Mouse (Mus musculus): ENCODE results near the gene Pkdcc. TPM values are rescaled to one million over a fixed set of nuclear protein-coding genes. Genes with fewer than 3 reads are reported as not detected.

Pkdcc gene
- not detected in 2 replicates for total RNA-seq (2017)

DNA sequence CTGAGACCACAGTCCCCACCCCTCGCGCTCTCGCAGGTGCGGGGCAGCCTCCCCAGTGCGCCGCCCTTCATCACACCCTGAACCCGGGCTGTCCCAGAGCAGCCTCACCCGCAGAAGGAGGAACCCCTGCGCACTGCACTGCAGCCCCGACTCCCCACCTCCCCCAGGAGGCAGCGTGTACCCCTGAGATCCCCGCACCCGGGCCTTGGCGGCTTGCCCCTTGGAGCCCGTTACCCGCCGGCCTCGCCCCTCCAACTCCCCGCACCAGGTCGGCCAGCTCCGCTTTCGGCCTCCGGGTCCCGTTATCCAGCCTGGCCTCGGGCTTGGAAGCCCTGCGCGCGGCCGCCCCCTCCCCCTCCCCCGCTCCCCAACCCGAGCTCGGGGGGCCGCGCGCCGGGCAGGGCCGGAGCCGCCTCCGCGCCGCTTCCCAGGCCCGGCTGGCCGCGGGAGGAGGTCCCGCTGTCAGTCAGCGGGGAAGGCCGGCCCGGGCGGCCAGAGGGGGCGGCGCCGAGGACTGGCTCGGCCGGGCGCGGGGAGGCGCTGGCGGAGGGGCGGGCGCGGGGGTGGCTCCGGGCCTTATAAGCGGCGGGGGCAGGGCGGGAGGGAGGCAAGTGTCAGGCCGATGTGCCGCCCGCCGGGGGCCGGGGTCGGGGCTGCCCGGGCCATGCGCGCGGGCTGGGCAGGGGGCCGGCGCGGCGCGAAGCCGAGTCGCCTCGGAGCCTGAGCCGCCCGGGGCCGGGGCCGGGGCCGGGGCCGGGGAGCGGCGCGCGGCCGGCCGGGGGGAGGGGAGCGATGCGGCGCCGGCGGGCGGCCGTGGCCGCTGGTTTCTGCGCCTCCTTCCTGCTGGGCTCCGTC is at the start of gene Pkdcc:
Gene Pkdcc (plus strand): TSS at position 619 of the 855 bp plus-strand sequence.
- ATAC-seq (replicated peaks; ENCODE audit: low read depth, poor library complexity, severe bottlenecking) = peak; percentile 50

DNA sequence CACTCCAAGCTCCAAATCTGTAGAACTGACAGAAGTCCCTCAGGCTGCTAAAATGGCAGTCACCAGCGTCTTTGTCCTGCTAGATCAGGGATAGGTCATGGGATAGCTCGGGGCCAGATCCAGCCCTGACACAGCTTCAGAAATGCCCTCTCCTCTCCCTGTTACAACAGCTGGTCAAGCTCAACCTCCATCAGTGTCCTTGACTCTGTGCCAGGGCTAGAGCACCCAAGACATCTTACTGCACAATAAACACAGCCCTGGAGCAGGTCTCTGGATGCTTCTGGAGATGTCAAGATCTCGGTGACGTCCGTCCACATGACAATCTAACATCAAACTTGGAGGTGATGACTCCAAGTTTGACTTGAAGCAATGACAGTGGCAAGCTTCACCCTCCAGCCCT is 48.9 kb upstream of the Pkdcc start:
- no peak for ATAC-seq (replicated peaks; ENCODE audit: low read depth, poor library complexity, severe bottlenecking)

DNA sequence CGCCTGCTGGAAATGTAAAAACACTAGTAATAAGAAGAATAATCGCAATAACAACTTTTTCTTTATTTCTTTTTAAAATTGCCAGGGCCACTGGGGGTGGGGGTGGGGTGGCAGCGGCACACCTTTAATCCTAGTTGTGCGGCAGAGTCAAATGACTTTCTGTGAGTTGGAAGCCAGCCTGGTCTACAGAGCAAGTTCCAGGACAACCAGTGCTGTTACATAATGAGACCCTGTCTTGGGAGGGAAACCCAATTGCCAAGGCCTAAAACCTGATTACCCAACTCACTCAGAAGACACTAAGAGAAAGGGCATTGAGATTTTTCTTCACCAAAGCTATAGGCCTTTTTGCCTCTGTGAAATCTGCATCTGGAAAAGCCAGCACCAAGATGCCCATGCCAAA is 38.9 kb upstream of the Pkdcc start:
- no peak for ATAC-seq (replicated peaks; ENCODE audit: low read depth, poor library complexity, severe bottlenecking)

DNA sequence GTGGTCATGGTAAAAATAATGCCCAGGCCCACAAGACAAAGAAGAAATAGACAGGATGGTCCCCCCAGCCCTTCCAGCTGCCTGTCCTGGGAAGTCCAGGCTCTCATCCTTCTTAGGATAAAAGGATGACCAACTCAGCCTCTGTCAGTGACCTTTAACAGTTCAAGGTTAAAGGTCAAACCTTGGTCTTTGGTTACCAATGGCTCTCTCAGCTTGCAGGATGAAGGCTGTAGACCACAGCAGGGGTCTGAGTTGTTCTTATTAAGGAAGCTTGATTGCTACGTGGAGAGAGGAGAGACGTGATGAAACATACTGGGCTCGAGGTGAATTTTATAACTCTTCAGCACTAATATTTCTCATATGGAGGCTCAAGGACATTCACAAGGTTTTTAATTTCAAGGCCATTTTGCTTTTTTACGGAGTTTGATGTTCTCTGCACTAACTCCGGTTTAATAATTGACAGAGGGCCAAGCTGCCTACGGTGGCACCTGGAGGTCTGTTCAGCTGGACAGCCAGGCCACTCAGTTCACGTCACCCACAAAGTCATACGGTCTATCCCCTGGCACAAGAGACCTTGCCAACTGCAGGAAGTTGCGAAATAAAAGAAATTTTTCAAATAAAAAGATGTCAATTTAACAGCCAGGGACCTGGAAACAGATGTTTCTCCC is 36.5 kb upstream of the Pkdcc start:
- ATAC-seq (replicated peaks; ENCODE audit: low read depth, poor library complexity, severe bottlenecking) = no peak

DNA sequence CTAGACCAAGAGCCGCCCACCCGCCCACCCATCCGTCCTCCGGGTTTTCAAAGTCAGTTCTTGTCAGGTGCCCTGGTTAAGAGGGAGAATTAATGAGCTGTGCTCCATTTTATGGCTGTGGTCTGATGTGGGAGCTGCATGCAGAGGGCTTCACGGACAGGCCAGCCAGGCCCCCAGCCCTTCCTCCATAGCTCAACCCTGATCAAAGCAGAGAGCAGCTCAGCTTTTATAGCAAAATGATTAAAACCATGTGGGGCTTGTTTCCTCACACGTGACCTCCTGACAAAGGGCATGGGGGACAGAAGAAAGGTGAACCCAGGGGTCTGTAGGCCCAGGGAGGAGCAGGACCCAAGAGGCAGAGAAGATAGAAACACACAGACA is 36.0 kb upstream of the Pkdcc start:
- no peak for ATAC-seq (replicated peaks; ENCODE audit: low read depth, poor library complexity, severe bottlenecking)

DNA sequence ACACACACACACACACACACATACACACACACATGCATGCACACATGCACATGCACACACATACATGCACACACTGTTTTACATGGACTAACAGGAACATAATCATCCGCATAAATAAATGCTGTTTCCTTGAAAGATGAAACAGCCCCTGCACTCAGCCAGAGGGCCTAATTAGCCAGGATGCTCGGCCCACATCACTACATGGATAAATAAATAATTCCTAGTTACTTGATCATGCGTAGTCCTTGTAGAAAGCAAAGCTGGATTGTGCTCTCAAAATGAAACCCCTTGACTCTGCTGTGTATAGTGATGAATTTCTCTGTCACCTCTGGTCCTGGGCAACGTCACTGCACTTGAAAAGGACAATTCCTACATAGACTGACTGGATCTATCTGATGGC is 35.5 kb upstream of the Pkdcc start:
- ATAC-seq (replicated peaks; ENCODE audit: low read depth, poor library complexity, severe bottlenecking) = no peak

DNA sequence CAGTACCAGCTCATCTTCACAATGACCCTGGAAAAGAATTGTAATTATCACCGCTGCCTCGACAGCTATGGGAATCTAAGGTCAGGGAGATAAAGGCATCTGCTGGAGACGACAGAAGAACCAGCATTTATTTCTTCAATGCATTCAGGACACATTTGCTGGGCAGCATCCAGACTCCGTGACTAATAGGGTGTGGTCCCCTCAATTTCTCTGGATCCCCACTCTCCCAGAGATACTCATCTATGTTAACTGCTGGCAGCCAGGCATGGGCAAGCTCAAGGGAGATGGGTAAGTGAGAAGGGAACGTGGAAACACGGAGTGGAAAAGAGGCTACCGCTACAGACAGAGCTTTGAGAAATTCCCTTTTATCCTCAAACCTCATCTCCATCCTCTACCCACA is 34.0 kb upstream of the Pkdcc start:
- no peak for ATAC-seq (replicated peaks; ENCODE audit: low read depth, poor library complexity, severe bottlenecking)

DNA sequence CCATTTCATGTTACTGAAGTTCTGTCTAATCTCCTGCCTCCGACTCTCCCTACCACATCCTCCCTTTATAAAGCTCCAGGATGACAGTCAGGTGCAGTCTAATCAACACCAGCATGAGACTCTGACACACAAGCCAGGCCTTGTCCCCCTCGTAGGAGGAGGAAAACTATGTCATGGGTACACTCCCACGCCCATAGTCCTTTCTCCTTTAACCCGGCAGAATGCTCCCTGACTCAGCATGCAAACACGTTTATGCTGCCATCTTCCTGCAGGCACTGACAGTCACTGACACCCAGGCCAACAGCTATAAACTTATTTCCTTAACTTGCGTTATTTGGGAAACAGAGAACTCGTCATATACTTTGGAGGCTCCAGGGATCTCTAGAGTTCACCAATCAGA is 33.5 kb upstream of the Pkdcc start:
- no peak for ATAC-seq (replicated peaks; ENCODE audit: low read depth, poor library complexity, severe bottlenecking)

DNA sequence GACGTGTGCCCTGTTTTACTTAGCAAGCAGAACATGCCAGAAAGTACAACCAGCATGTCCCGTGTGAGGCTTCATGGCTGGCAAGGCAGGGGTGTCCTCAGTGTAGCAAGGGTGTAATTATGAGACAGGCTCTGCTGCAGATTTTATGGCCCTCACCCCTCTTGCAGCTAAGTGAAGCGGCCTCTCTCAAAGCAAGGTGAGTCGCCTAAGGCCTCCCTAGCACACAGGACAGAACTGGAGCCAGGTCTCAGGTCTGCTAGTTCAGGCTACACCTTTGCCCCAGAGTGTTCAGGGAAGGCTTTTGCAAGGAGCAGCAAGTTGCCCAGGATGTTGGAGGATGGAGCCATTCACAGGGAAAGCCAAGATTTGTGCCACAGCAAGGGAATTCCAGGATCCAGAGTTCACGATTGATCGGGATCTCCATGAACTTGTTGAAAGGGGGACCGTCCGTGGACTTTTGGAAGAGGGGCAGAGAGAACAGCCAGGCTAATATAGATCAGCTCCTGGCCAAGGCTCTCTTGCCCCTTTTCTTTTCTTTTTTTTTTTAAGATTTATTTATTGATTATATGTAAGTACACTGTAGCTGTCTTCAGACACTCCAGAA is 32.9 kb upstream of the Pkdcc start:
- ATAC-seq (replicated peaks; ENCODE audit: low read depth, poor library complexity, severe bottlenecking) = no peak

DNA sequence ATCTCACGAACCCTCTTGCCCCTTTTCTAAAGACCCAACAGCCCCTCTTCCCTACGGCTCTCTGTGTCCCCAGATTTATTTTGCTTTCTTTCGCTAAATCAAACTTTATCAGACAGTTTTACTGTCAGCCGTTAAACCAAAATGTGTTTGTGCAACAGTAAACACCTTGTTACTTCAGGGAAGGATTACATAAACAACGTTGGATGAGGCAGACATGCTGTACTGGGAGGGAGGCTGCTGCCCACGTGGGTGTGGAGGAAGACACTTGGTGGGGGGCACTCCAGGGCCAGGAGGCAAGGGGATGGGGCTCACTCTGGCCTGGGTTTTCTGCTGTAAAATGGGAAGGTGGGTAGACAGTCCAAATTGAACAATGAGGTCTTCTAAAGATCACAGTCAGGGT is 32.3 kb upstream of the Pkdcc start:
- no peak for ATAC-seq (replicated peaks; ENCODE audit: low read depth, poor library complexity, severe bottlenecking)

DNA sequence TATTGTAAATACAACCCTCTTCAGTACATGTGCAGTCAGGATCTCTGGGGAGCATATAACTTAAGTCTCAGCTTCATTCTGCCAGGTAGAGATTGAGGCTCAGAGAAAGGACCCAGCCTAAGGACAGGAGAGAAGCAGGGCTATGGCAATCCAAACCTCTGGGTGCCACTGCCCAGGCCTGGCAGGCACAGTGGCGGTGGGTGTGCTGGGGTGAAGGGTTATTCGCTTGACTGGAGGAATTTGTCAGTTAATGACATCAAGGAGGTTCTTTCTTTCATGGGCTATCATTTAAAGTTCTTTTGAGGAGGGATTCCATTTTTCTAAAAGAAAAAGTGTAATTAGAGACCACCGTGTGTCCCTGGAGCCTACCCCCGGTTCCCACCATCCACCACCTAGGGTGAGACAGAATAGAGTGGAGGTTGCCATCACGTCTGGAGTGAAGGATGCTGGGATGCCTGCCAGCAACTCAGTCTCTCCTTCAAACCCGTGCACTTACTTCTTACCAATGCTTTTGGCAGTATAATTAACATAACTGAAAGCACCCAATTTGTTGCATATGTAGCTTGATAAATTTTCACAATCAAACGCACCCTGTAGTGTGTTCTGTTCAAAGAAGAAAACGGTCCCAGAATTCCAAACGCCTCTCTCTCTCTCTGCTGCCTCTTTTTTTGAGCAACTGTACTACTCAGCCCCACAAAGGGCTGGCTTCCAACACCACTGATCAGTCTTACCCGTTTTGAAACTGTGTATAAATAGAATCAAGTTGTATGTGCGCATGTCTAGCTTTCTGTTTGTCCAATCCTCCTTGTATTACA is 27.1 kb upstream of the Pkdcc start:
- no peak for ATAC-seq (replicated peaks; ENCODE audit: low read depth, poor library complexity, severe bottlenecking)

DNA sequence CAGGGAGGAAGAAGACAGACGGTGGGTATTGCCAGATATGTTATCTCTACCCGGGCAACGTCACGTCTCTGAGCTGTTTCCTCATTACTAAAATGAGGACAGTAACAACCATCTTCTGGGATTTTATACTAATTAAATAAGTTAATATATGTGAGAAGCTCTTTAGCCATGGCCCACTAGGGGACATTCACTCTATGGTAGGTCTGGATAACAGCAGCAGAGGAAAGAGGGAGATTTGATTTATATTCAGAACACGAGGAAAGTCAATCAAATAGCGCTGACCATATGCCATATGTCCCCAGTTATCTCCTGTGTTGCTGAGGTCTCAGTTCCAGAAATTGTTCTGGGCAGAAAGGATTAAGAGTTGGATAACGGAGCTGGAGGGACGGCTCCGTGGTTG is 24.3 kb upstream of the Pkdcc start:
- no peak for ATAC-seq (replicated peaks; ENCODE audit: low read depth, poor library complexity, severe bottlenecking)

DNA sequence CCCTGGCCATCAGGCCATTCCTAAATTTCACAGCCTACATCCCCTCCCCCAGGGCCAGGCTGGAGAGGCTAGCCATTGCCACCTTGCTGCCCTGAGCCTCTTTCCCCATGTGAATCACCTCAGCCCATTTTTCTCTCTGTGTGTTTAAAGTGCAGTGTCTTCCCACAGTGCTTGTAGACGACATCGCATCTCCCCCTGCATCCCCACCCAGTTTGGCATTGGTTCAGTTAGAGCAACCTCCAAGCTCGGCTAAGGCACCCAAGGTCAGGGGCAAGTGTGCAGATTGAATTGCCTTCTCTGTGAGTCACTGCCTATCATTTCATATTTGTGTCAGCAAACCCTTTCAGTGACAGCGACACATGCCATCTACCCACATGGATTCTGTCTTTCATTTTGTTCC is 20.6 kb upstream of the Pkdcc start:
- no peak for ATAC-seq (replicated peaks; ENCODE audit: low read depth, poor library complexity, severe bottlenecking)

DNA sequence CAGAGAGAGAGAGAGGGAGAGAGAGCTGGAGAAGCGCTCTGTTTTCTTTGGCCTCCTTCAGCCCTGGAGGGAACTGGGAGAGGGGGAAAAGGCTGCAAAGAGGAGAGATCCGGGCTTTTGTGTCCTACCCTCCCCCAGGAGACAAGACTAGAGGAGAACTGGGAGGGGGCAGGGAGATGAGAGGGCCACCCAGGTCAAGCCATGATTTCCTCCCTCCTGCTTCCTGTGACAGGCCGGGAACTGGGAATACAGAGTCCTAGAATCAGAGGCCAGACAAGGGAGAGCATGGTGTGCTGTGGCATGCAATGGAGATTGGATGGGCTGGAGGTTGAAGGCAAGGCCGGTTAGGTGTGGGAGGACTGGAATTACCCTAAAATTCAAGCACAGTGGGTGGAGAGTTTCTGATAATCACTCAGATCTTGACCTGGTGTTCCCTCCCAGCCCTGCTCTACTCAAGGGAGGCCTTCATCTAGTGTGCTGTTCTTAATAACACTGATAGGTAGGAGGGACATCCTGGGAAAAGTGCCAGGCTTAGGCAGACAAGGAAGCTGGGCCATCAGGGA is 17.6 kb upstream of the Pkdcc start:
- no peak for ATAC-seq (replicated peaks; ENCODE audit: low read depth, poor library complexity, severe bottlenecking)

DNA sequence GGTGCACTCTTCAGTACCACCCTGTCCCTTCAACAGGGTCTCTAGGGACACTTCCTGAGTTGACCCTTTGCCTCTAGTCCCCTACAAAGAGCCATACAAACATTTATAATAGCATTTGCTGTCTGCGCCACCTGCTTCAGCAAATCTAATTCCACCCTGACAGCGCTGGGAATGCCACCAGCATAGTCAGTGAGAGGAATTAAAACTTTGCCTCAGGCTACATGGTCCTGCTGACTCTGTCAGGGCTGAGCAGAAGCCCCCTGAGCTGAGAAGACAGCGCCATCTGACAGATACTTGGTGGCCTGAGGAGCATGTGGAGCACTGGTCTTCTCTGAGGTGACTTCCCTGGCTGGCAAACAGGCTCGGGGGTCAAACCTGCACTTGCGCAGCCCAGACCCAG is 14.6 kb upstream of the Pkdcc start:
- ATAC-seq (replicated peaks; ENCODE audit: low read depth, poor library complexity, severe bottlenecking) = no peak

DNA sequence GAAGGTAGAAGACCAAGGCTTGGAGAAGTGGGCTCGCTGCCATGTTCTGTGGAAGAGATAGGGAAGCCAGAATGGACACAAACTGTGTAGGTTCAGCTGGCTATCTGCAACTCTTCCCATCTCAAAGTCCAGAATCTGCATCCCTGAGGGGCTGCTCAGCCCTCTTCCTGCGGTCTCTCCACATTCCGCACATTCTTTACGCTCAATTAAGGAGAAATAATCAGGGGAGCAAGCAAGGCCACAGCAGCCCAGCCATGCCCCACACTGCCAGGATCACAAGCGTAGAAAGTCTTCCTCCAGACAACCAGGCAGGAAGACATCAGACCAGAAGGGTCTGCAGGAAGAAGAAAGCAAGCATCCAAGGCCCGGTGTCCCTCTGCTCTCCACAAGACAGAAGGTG is 13.8 kb upstream of the Pkdcc start:
- no peak for ATAC-seq (replicated peaks; ENCODE audit: low read depth, poor library complexity, severe bottlenecking)

DNA sequence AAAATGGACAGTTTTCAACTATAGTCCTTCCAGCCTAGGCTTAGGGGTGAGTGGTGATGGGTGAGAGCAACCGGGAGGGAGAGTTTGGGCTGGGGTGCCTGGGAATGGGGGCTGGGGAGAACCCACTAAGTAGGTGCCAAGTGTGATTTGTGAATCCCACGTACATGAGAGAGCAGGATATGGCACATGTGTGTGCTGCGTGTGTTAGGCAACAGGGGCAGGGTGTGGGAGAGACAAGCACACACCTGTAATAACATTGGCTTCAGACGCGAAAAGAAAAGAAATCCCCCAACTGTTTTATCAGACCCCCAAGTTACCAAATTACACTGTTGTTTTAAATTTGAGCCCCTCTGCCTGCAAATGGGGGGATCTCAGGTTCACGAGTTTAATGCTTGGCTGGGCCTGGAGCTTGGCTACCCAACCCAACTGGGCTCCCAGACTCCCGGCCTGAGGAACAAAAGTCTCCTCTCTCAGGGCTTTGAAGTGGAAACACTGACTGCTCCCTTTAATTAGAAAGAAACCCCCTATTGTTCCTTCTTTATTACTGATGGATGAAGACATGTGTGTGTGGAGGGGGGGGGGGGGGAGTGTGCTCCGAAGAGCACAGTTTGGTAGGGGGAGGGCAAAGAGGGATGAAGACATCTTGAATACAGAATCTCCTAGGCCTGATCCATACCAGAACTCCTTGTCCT is 11.3 kb upstream of the Pkdcc start:
- no peak for ATAC-seq (replicated peaks; ENCODE audit: low read depth, poor library complexity, severe bottlenecking)

DNA sequence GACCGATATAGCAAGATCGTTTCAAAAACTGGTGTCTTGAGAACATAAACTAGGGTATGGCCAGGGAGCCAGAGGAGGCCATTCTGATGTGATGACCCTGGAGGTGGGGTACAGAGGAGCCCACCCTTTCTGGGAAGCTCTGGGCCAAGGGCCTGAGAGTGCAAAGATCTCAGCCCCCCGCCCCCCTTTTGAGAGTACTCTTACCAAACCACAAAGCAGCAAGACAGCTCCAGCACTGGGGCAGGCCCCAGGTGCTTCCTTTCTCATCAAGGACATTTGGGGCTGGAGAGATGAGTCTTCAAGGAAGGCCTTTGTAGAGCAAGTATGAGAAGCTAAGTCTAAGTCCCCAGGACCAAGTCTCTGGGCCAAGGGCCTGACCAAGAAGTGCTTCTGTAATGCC is 7.8 kb upstream of the Pkdcc start:
- no peak for ATAC-seq (replicated peaks; ENCODE audit: low read depth, poor library complexity, severe bottlenecking)

DNA sequence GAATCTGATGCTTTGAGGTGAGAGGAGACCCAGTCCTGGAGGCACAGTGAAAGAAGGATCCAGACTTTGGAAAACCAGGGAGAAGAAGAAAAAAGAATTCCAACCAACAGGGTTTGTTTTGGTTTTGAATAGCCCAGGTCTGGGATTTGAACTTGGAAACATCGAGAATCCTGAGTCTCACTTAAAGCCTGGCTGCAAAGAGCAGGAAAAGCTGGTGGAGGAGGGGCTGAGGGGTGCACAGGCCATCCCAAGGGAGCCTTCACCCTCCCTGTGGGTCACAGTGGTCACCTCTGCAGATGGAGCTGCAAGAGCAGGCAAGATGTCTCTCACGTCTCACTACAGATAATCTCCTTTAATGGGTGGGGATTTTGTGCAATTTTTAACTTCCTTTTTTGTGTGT is 6.6 kb upstream of the Pkdcc start:
- ATAC-seq (replicated peaks; ENCODE audit: low read depth, poor library complexity, severe bottlenecking) = no peak

DNA sequence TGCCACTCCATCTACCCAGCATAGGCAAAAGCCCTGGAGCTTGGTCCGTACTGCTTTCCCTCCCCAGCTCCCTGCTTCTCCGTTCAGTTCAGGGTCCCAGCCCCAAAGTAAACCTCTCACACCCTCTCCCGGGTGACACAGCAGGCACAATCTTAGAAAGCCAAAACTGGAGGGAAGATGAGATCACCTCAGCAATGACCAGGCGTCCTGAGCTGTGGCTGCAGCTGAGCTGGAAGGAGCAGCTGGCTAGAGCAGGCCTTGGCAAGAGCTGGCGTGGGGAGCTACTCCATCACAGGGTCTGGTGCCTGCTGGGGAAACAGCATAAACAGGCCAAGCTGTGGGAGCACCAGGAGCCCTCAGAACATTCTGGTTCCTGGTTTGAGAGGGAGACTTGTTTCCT is 4.6 kb upstream of the Pkdcc start:
- ATAC-seq (replicated peaks; ENCODE audit: low read depth, poor library complexity, severe bottlenecking) = no peak

All from common myeloid progenitor, adult 5-6 weeks (primary cell).